Mouse (Mus musculus): ENCODE data around the gene Heatr5a. TPM values are rescaled to one million over a fixed set of nuclear protein-coding genes. Genes with fewer than 3 reads are reported as not detected.

Gene Heatr5a
- polyA plus RNA-seq, 1 experiment from 2014 or later, result 19.2 TPM

DNA sequence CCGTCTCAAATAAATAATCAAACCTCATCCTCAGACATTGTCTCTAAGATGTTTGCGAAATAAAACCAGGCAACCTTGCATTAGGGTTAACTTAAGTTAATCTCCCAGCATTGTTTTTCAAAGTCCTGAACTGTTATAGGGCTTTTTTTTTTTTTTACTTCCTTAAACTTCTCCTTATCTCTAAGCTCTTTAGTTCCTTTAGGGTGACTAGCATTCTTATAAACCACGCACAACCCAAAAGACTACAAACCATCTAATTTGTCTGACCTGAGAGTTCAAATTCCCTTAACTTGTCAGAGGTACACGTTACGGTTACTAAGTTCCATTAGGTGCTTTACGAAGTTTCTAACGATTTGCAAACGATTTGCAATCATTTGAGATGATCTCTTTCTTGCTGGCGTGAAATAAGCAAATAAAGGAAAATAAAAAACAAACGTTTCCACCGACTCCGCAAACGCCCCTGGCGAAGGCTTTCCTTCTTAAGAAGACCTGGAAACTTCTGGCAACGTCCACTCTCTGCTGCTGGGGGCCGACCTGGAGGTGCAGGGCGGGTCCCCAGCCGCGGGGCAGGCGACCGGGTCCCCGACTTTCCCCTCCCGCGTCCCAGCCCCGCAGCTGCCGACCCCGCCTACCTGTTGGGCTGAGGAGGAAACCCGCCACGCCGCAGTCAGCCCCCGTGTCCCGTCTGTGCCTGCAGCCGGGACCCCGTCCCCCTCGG is 610 bp downstream of the Heatr5a start:
- no peak; the same call in 1 of the 2 replicates for ATAC-seq (ENCODE audit: insufficient read depth)
- peak overlapping the region; percentile 92 for H3K27ac ChIP-seq (ENCODE audit: low read depth)
- peak overlapping the region; percentile 96 for H3K4me3 ChIP-seq (ENCODE audit: low read depth, low read length)
- DNase-seq, result peak; percentile 56
- TF ChIP-seq CTCF (IDR thresholded peaks at IDR 0.05; ENCODE audit: low read depth), result no peak
- no peaks in the 10 kb centered on the region for H3K4me1 ChIP-seq (ENCODE audit: insufficient read depth)
- H3K27me3 ChIP-seq (ENCODE audit: insufficient read depth, low read length), result no peaks in the 10 kb centered on the region
- H3K9ac ChIP-seq, result peak overlapping the region; percentile 88
- H3K4me2 ChIP-seq, result peak overlapping the region; percentile 73
- no peaks in the 10 kb centered on the region for H3K36me3 ChIP-seq (ENCODE audit: insufficient read depth)
- WGBS, result 1% methylated on average over 35 of the region's 35 CpGs
- no peaks in the 10 kb centered on the region for H3K9me3 ChIP-seq (ENCODE audit: low read depth, low read length)

DNA sequence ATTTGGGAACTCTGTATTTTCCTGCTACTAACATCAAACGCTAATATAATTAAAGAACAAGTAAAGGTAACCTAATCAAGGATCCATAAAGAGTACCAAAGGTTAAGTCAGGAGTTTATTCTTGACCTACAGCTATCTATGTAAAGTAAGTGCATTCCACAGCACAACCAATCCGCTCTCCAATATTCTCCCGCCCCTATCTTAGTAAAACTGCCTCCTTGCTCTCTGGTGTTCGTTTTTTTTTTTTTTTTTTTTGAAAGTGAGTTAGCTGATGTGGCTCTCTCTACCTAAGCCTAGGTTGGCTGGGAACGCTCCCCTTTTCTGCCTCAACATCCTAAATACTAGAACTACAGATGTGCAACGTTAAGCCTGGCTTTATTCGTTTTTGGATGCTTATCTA is 1.2 kb downstream of the Heatr5a start:
- Histone ChIP-seq H3K27me3 (ENCODE audit: insufficient read depth, low read length) (no peaks in the 10 kb centered on the region), H3K9me3 (ENCODE audit: low read depth, low read length) (no peaks in the 10 kb centered on the region), H3K36me3 (ENCODE audit: insufficient read depth) (no peaks in the 10 kb centered on the region), H3K4me2 (peak overlapping the region; percentile 73), H3K9ac (peak overlapping the region; percentile 88), H3K4me1 (ENCODE audit: insufficient read depth) (no peaks in the 10 kb centered on the region), H3K4me3 (ENCODE audit: low read depth, low read length) (peak overlapping the region; percentile 96), H3K27ac (ENCODE audit: low read depth) (no peak overlapping the region)
- DNase-seq, result no peak
- no peak for TF ChIP-seq CTCF (IDR thresholded peaks at IDR 0.05; ENCODE audit: low read depth)
- 15% methylated on average over 7 of the region's 7 CpGs for WGBS
- ATAC-seq (ENCODE audit: insufficient read depth), result no peak

DNA sequence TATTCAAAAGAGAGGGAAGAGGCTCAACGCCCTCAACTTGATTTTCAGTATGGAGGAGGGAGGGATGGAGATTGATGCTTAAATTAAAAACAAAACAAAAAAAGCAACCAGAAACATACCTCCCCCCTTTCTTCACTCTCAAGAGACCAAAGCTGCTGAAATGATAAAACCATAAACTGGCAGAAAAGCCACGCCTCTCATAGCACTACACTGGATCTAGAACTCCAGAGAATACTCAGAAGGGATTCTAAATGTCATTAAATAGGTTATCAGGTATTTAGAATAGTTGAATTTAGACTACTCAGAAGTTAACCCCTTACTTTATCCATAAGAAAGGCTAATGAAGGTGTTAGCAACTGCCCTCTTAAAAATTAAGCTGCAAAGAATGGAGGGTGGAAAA is 2.0 kb downstream of the Heatr5a start:
- ATAC-seq (ENCODE audit: insufficient read depth), result no peak
- no peak for DNase-seq
- Histone ChIP-seq H3K27me3 (ENCODE audit: insufficient read depth, low read length) (no peaks in the 10 kb centered on the region), H3K4me3 (ENCODE audit: low read depth, low read length) (no peak overlapping the region), H3K9ac (no peak overlapping the region), H3K9me3 (ENCODE audit: low read depth, low read length) (no peaks in the 10 kb centered on the region), H3K36me3 (ENCODE audit: insufficient read depth) (no peaks in the 10 kb centered on the region), H3K4me2 (no peak overlapping the region), H3K27ac (ENCODE audit: low read depth) (no peak overlapping the region), H3K4me1 (ENCODE audit: insufficient read depth) (no peaks in the 10 kb centered on the region)
- no peak for TF ChIP-seq CTCF (IDR thresholded peaks at IDR 0.05; ENCODE audit: low read depth)
- WGBS, result 81% methylated on average over 2 of the region's 2 CpGs

DNA sequence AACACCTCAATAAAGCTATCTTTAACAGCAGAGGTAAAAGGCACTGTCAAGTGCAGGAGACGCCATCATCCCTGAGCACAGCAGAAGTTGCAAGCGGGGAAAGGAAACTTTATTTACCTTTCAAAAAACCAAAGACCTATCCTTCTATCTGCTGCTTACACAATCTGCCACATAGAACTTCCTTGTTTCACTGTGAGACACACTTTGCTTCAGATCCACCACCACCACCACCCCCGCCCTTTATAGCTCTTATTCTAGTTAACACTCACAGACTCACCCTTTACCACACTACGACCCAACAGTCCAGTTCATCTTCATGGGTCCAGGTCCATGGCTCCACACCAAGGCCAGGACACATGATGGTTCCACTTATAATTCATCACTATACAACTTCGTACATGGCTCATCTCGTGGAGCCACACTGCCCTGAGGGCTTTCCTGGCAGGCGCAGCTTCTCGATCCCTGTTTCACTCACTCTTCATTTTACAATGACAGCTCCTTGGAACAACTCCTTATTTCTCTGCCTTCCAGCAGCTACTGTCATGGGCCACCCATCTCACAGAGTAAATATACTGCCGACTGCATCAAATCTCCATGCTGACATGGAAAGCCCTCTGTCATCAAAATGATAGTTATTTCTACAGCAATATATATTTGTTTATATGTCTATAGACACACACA is 3.1 kb downstream of the Heatr5a start:
- ATAC-seq (ENCODE audit: insufficient read depth) (no peak), DNase-seq (peak; percentile 43)
- Histone ChIP-seq H3K4me3 (ENCODE audit: low read depth, low read length) (no peak overlapping the region), H3K9ac (no peak overlapping the region), H3K4me1 (ENCODE audit: insufficient read depth) (no peaks in the 10 kb centered on the region), H3K4me2 (no peak overlapping the region), H3K9me3 (ENCODE audit: low read depth, low read length) (no peaks in the 10 kb centered on the region), H3K36me3 (ENCODE audit: insufficient read depth) (no peaks in the 10 kb centered on the region), H3K27me3 (ENCODE audit: insufficient read depth, low read length) (no peaks in the 10 kb centered on the region), H3K27ac (ENCODE audit: low read depth) (no peak overlapping the region)
- TF ChIP-seq CTCF (IDR thresholded peaks at IDR 0.05; ENCODE audit: low read depth), result no peak
- 62% methylated on average over 9 of the region's 9 CpGs for WGBS

DNA sequence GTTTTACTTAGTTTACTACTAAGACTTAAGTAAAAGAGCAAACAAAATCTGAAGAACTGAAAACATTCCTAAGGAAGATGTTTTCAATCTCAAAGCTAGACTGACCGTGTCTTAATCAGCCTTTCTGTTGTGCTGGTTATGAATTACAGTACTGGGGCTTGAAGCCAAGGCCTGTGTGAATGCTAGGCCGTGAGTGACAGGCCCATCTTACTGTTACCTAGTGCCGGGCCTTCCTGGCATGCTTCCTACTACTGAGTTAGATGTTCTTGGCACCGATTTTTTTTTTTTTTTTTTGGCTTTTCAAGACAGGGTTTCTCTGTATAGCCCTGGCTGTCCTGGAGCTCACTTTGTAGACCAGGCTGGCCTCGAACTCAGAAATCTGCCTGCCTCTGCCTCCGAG is 13.5 kb downstream of the Heatr5a start:
- DNase-seq, result no peak
- no peak for ATAC-seq (ENCODE audit: insufficient read depth)
- WGBS, result 81% methylated on average over 6 of the region's 6 CpGs
- H3K4me1 ChIP-seq (ENCODE audit: insufficient read depth), result no peaks in the 10 kb centered on the region
- no peak for TF ChIP-seq CTCF (IDR thresholded peaks at IDR 0.05; ENCODE audit: low read depth)
- peaks cover 61% of the 10 kb centered on the region for H3K36me3 ChIP-seq (ENCODE audit: insufficient read depth)
- no peaks in the 10 kb centered on the region for H3K27me3 ChIP-seq (ENCODE audit: insufficient read depth, low read length)
- H3K4me2 ChIP-seq, result no peak overlapping the region
- H3K4me3 ChIP-seq (ENCODE audit: low read depth, low read length), result no peak overlapping the region
- H3K9me3 ChIP-seq (ENCODE audit: low read depth, low read length), result no peaks in the 10 kb centered on the region
- H3K27ac ChIP-seq (ENCODE audit: low read depth), result no peak overlapping the region
- H3K9ac ChIP-seq, result no peak overlapping the region

DNA sequence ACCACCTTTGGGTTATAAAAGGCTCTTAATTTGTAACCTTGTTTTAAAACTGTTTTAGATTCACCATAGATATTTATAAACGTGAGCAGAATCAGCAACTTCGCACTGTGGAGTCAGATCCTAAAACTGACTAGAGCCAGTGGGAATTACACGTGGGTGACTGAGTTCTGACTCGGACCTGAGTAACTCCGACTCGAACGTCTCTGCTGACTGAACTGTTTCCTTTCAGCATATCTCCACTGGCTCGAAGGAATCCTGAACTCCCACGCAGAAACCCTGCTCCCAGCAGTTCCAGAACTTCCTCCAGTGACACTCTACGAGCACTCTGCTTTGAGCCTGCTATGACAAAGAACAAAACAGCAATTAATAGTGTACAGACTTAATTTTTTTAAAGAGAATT is 18.8 kb downstream of the Heatr5a start:
- Histone ChIP-seq H3K4me2 (no peak overlapping the region), H3K27me3 (ENCODE audit: insufficient read depth, low read length) (no peaks in the 10 kb centered on the region), H3K4me1 (ENCODE audit: insufficient read depth) (no peaks in the 10 kb centered on the region), H3K27ac (ENCODE audit: low read depth) (no peak overlapping the region), H3K36me3 (ENCODE audit: insufficient read depth) (peaks cover 74% of the 10 kb centered on the region), H3K4me3 (ENCODE audit: low read depth, low read length) (no peak overlapping the region), H3K9ac (no peak overlapping the region), H3K9me3 (ENCODE audit: low read depth, low read length) (no peaks in the 10 kb centered on the region)
- 77% methylated on average over 10 of the region's 10 CpGs for WGBS
- TF ChIP-seq CTCF (IDR thresholded peaks at IDR 0.05; ENCODE audit: low read depth), result no peak
- DNase-seq (no peak), ATAC-seq (ENCODE audit: insufficient read depth) (no peak)

DNA sequence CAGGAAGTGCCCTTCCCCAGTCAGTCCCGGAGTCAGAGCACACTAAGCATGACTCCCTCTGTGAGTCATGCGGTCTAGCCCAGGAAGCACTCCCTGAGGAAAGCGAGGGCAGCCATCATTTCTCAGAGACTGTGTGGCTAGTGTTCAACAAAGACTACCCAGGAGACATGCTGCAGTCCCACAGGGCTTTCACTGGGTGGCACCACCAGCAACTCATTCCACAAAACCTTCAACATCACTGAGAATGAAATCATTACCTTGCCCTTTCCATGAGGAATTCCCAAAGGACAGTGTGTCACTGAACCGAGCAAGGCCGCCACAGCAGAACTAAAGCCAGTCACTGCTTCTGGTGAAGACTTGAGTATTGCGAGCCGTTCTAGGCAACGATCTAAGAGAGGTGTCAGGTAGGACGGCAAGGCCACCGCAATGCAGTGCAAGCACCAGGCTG is 23.6 kb downstream of the Heatr5a start:
- 89% methylated on average over 10 of the region's 10 CpGs for WGBS

More for the DNA sequence above, 23.6 kb downstream of the Heatr5a start:
- DNase-seq, result no peak
- ATAC-seq (ENCODE audit: insufficient read depth), result no peak
- H3K4me1 ChIP-seq (ENCODE audit: insufficient read depth), result no peaks in the 10 kb centered on the region
- peaks cover 72% of the 10 kb centered on the region for H3K36me3 ChIP-seq (ENCODE audit: insufficient read depth)
- H3K4me2 ChIP-seq, result no peak overlapping the region
- no peak overlapping the region for H3K4me3 ChIP-seq (ENCODE audit: low read depth, low read length)
- no peak for TF ChIP-seq CTCF (IDR thresholded peaks at IDR 0.05; ENCODE audit: low read depth)
- H3K27me3 ChIP-seq (ENCODE audit: insufficient read depth, low read length), result no peaks in the 10 kb centered on the region
- H3K9me3 ChIP-seq (ENCODE audit: low read depth, low read length), result no peaks in the 10 kb centered on the region
- no peak overlapping the region for H3K27ac ChIP-seq (ENCODE audit: low read depth)
- no peak overlapping the region for H3K9ac ChIP-seq

Measured in lung, embryonic 14.5 days (tissue).